Mouse (Mus musculus) heart, postnatal 10 days (tissue): Measurements from ENCODE around the gene Elmo2. TPM values are rescaled to one million over a fixed set of nuclear protein-coding genes. Genes with fewer than 3 reads are reported as not detected.
A peak's percentile ranks its signal among the peaks of the same experiment; 100 is the strongest.

Experiments
- DNase-seq, 2 experiments: peaks; one replicate each; pipeline ENCODE4 v3.0.0; 2021
- intact Hi-C: fragments of 180-260 bp; cut with DNase I; formaldehyde crosslinking; loops from one replicate; pipeline ENCODE4 v1.15.1; 2025
- total RNA-seq, 2 experiments: library from RNA; stranded (reverse); gene quantifications; 2 replicates each; pipeline ENCODE4 v1.2.3; 2021

Gene Elmo2
- total RNA-seq, 2 experiments from 2014 or later: 26.0 to 26.5 TPM

- intact Hi-C loops: loop anchor here (10.0 kb wide), 1 partner anchor 316 kb away; no protein-coding TSS in a partner anchor
- no peak for DNase-seq
Measured at GRCm38 (mm10) chr2:165270858-165271257, 55.4 kb downstream of the Elmo2 start.

- DNase-seq: no peak
- intact Hi-C loops: no loop called here
Measured at GRCm38 (mm10) chr2:165266739-165267138, 59.5 kb downstream of the Elmo2 start.

- intact Hi-C loops: no loop called here
- DNase-seq: no peak
Measured at GRCm38 (mm10) chr2:165263861-165264260, 62.4 kb downstream of the Elmo2 start.

GRCm38 (mm10) chr2:165262274-165262990 is 63.8 kb downstream of the Elmo2 start:
- intact Hi-C loops: no loop called here
- DNase-seq: no peak

GRCm38 (mm10) chr2:165259859-165260258 is 66.4 kb downstream of the Elmo2 start:
- no peak for DNase-seq
- intact Hi-C loops: no loop called here

- no peak for DNase-seq
- intact Hi-C loops: no loop called here
Measured at GRCm38 (mm10) chr2:165258321-165258720, 68.0 kb downstream of the Elmo2 start.

GRCm38 (mm10) chr2:165257151-165257834 is 69.0 kb downstream of the Elmo2 start:
- intact Hi-C loops: no loop called here
- DNase-seq: no peak

- intact Hi-C loops: no loop called here
- no peak for DNase-seq
Measured at GRCm38 (mm10) chr2:165256213-165256612, 70.1 kb downstream of the Elmo2 start.

- intact Hi-C loops: no loop called here
- no peak for DNase-seq
Measured at GRCm38 (mm10) chr2:165253867-165254266, 72.4 kb downstream of the Elmo2 start.

GRCm38 (mm10) chr2:165253269-165253668 is 73.0 kb downstream of the Elmo2 start:
- no peak for DNase-seq
- intact Hi-C loops: no loop called here

- no peak for DNase-seq
- intact Hi-C loops: no loop called here
Measured at GRCm38 (mm10) chr2:165252801-165253200, 73.5 kb downstream of the Elmo2 start.

GRCm38 (mm10) chr2:165252381-165252780 is 73.9 kb downstream of the Elmo2 start:
- intact Hi-C loops: no loop called here
- DNase-seq: no peak

- intact Hi-C loops: no loop called here
- DNase-seq: no peak
Measured at GRCm38 (mm10) chr2:165250903-165251302, 75.4 kb downstream of the Elmo2 start.

GRCm38 (mm10) chr2:165248967-165249366 is 77.3 kb downstream of the Elmo2 start:
- no peak for DNase-seq
- intact Hi-C loops: no loop called here

- intact Hi-C loops: no loop called here
- no peak for DNase-seq
Measured at GRCm38 (mm10) chr2:165246349-165246748, 79.9 kb downstream of the Elmo2 start.

GRCm38 (mm10) chr2:165243122-165243720 is 83.1 kb downstream of the Elmo2 start:
- no peak for DNase-seq
- intact Hi-C loops: no loop called here

GRCm38 (mm10) chr2:165242575-165242974 is 83.7 kb downstream of the Elmo2 start:
- no peak for DNase-seq
- intact Hi-C loops: no loop called here

GRCm38 (mm10) chr2:165241786-165242185 is 84.5 kb downstream of the Elmo2 start:
- DNase-seq: no peak
- intact Hi-C loops: no loop called here

- DNase-seq: no peak
- intact Hi-C loops: no loop called here
Measured at GRCm38 (mm10) chr2:165240371-165240770, 85.9 kb downstream of the Elmo2 start.

- intact Hi-C loops: no loop called here
- peak in 1 of 2 experiments; percentile 17 for DNase-seq
Measured at GRCm38 (mm10) chr2:165239533-165240144, 86.6 kb downstream of the Elmo2 start.

- intact Hi-C loops: no loop called here
Measured at GRCm38 (mm10) chr2:165238416-165239145, 87.7 kb downstream of the Elmo2 start.

More at GRCm38 (mm10) chr2:165238416-165239145, 87.7 kb downstream of the Elmo2 start:
- DNase-seq: no peak
